Comparison of ENCODE assay signal across 9 mouse cellular contexts in genomic region chr10:26371416-26371815, GRCm38 (mm10). TPM values are rescaled to one million over a fixed set of nuclear protein-coding genes. Genes with fewer than 3 reads are reported as not detected.
DNase-seq lines count a peak whose midpoint lies in the region; ATAC-seq lines count a peak whose summit lies in the region.
"Had no signal": no experiment of that assay in that cellular context is flagged by ENCODE, and none has a peak within 500 bp of the region (broad histone marks: within the 10 kb centered on the region; RNA-seq: fewer than 3 reads in every experiment).

No protein-coding gene starts in this region.

- no peak overlapping the region for H3K4me3 ChIP-seq in hindbrain, embryonic 11.5 days (ENCODE audit: low read depth, low read length)
- no peak overlapping the region for H3K4me3 ChIP-seq in hindbrain, embryonic 16.5 days (ENCODE audit: low read length)
- H3K4me3 ChIP-seq: heart, embryonic 15.5 days had no signal

- H3K27me3 ChIP-seq in hindbrain, embryonic 11.5 days (ENCODE audit: control insufficient read depth, insufficient read depth, low read length): no peaks in the 10 kb centered on the region
- no peaks in the 10 kb centered on the region for H3K27me3 ChIP-seq in hindbrain, embryonic 16.5 days (replicated peaks; ENCODE audit: control insufficient read depth, insufficient read depth, low read length)
- H3K27me3 ChIP-seq: heart, embryonic 15.5 days had no signal

- no peak overlapping the region for H3K27ac ChIP-seq in hindbrain, embryonic 11.5 days (ENCODE audit: low read depth, low read length)
- no peak overlapping the region for H3K27ac ChIP-seq in hindbrain, embryonic 16.5 days (ENCODE audit: low read depth, low read length)
- H3K27ac ChIP-seq: heart, embryonic 15.5 days had no signal

- ATAC-seq in hindbrain, embryonic 11.5 days (ENCODE audit: low FRiP score): no peak
- no peak for ATAC-seq in hindbrain, embryonic 16.5 days

- no peak overlapping the region for H3K9ac ChIP-seq in hindbrain, embryonic 11.5 days (ENCODE audit: low read depth, low read length)
- no peak overlapping the region for H3K9ac ChIP-seq in hindbrain, embryonic 16.5 days (ENCODE audit: low read depth, low read length)
- H3K9ac ChIP-seq: heart, embryonic 15.5 days had no signal

- no peaks in the 10 kb centered on the region for H3K9me3 ChIP-seq in hindbrain, embryonic 11.5 days (ENCODE audit: control insufficient read depth, low read length)
- H3K9me3 ChIP-seq in hindbrain, embryonic 16.5 days (ENCODE audit: control insufficient read depth, low read length): no peaks in the 10 kb centered on the region
- H3K9me3 ChIP-seq: heart, embryonic 15.5 days had no signal

- no peaks in the 10 kb centered on the region for H3K36me3 ChIP-seq in hindbrain, embryonic 11.5 days (ENCODE audit: control insufficient read depth, insufficient read depth, low read length)
- H3K36me3 ChIP-seq in hindbrain, embryonic 16.5 days (ENCODE audit: control insufficient read depth, insufficient read depth, low read length): no peaks in the 10 kb centered on the region; the same call in 1 of the 2 replicates
- H3K36me3 ChIP-seq: heart, embryonic 15.5 days had no signal

- 54% methylated on average over 7 of the region's 7 CpGs for WGBS in hindbrain, embryonic 11.5 days
- 68% methylated on average over 7 of the region's 7 CpGs for WGBS in hindbrain, embryonic 16.5 days

- no peak overlapping the region for H3K4me2 ChIP-seq in hindbrain, embryonic 11.5 days (replicated peaks; ENCODE audit: low read depth, low read length)
- H3K4me2 ChIP-seq in hindbrain, embryonic 16.5 days (ENCODE audit: low read length): no peak overlapping the region
- H3K4me2 ChIP-seq: heart, embryonic 15.5 days had no signal

- no peaks in the 10 kb centered on the region for H3K4me1 ChIP-seq in hindbrain, embryonic 11.5 days (replicated peaks; ENCODE audit: control insufficient read depth, insufficient read depth, low read length)
- peaks cover 4% of the 10 kb centered on the region for H3K4me1 ChIP-seq in hindbrain, embryonic 16.5 days (ENCODE audit: control insufficient read depth, insufficient read depth, low read depth, low read length)

- peak; percentile 13 for DNase-seq in hindbrain, embryonic 11.5 days (ENCODE audit: low spot score)
- DNase-seq in 3T3-L1 (ENCODE audit: low read depth, low spot score) (peak; percentile 19), NIH3T3 (ENCODE audit: low read depth) (peak; percentile 25)
- DNase-seq in kidney, postnatal 25 days: peak; percentile 15 to 38
- no peak for DNase-seq in thymus, postnatal 0 days (ENCODE audit: low spot score)
- DNase-seq in urinary bladder, adult 2 months (ENCODE audit: low spot score): no peak
- DNase-seq in layer of hippocampus, adult 8-10 months (ENCODE audit: low spot score in 2 of 2): no peak

RNA-seq across cellular contexts. Expression of gene L3mbtl3, which starts 4.4 kb away (rescaled TPM):
- 19.0 and 19.7 TPM in 2 replicates for polyA plus RNA-seq in hindbrain, embryonic 11.5 days (2014; fragmentation: Nextera tagmentation; extraction: Ambion mirVana)
- polyA plus RNA-seq in hindbrain, embryonic 16.5 days (2015; fragmentation: Nextera tagmentation; extraction: Ambion mirVana): 24.5 and 25.6 TPM in 2 replicates
- 9.6 and 10.7 TPM in 2 replicates for polyA plus RNA-seq in thymus, postnatal 0 days (2015; fragmentation: Nextera tagmentation; extraction: Ambion mirVana)
- 6.8 and 9.5 TPM in 2 replicates for polyA plus RNA-seq in urinary bladder, adult 2 months (2012; rRNA removed)
- 10 to 100 TPM; 14.1 to 27.4 (median 18.3) TPM for total RNA-seq in layer of hippocampus, adult 8-10 months (2022)

Comparison
In these comparisons a context has a peak if more than half of its experiments do, and no peak if none do; other contexts are left out.
1. DNase-seq: peak in hindbrain, embryonic 11.5 days (single experiment), 3T3-L1 (single experiment), NIH3T3 (single experiment) and kidney, postnatal 25 days (2 of 2); none in thymus, postnatal 0 days (single experiment), urinary bladder, adult 2 months (single experiment) and layer of hippocampus, adult 8-10 months (0 of 2).